Mouse (Mus musculus) heart, postnatal 0 days (tissue): ENCODE measurements at regions not wholly inside any gene's neighbourhood (a gene's known extent, or its start where the extent isn't known, plus 50 kb on each side); places are given as distances from the start of the nearest gene placed in this dataset.

Source experiments
- CTCF ChIP-seq: IDR thresholded peaks from 2 replicates; pipeline ENCODE4 v1.5.1; 2016; ENCODE audit warnings: antibody characterized with exemption, control low read depth, low read depth
- EP300 ChIP-seq: IDR thresholded peaks from 2 replicates; pipeline ENCODE4 v1.6.1; 2016; ENCODE audit warnings: antibody characterized with exemption, low read depth

DNA sequence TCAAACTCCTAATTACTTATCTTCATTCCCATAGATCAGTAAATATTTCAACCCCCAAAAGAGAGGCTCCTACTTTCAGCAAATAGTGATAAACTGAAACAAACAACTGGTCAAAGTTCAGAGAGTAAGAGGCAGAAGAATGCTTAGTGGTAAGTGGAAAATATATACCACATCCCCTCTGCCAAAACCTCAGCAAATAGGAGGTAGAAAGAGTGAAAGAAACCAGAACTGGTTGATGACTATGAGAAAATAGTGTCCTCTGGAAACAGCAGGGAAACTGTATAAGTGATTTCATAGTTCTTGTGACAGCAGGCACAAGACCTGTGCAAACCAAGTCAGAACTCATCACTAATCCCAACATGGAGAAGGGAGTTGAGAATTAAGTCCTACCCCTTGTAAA, 980.8 kb upstream of the Cited2 start:
- TF ChIP-seq CTCF = no peak
- no peak for TF ChIP-seq EP300
